Mouse (Mus musculus) ES-Bruce4 (cell line): Measurements from ENCODE around the gene Psmc6. TPM values are rescaled to one million over a fixed set of nuclear protein-coding genes. Genes with fewer than 3 reads are reported as not detected.
A peak's percentile ranks its signal among the peaks of the same experiment; 100 is the strongest.

Experiments used
- H3K27ac ChIP-seq: 2 replicates; pipeline ENCODE4 v1.5.1; 2012; ENCODE audit warnings: low read length, inconsistent platforms; ENCODE audit not compliant: insufficient read depth
- H3K27me3 ChIP-seq: 2 replicates; pipeline ENCODE4 v1.6.1; 2012; ENCODE audit warnings: mild to moderate bottlenecking, low read length, inconsistent platforms; ENCODE audit not compliant: control insufficient read depth, poor library complexity, insufficient read depth, severe bottlenecking
- H3K36me3 ChIP-seq: 2 replicates; pipeline ENCODE4 v1.6.1; 2012; ENCODE audit warnings: inconsistent platforms, mild to moderate bottlenecking, low read length, moderate library complexity; ENCODE audit not compliant: control insufficient read depth, poor library complexity, insufficient read depth, severe bottlenecking
- H3K4me1 ChIP-seq: one replicate; pipeline ENCODE4 v1.8.1; 2011; ENCODE audit warnings: low read length; ENCODE audit not compliant: control insufficient read depth, insufficient read depth
- H3K4me3 ChIP-seq: 2 replicates; pipeline ENCODE4 v1.5.1; 2011; ENCODE audit warnings: low read depth, mild to moderate bottlenecking, low read length
- H3K9ac ChIP-seq: 2 replicates; pipeline ENCODE4 v1.6.1; 2012; ENCODE audit warnings: low read depth, mild to moderate bottlenecking, inconsistent platforms; ENCODE audit not compliant: poor library complexity, severe bottlenecking
- H3K9me3 ChIP-seq: replicated peaks from 2 replicates; pipeline ENCODE4 v1.6.1; 2012; ENCODE audit warnings: mild to moderate bottlenecking, low read length, inconsistent platforms; ENCODE audit not compliant: control insufficient read depth, poor library complexity, insufficient read depth, severe bottlenecking
- CTCF ChIP-seq: IDR thresholded peaks from one replicate; pipeline ENCODE4 v1.8.1; 2011; ENCODE audit warnings: low read depth, low read length
- EP300 ChIP-seq: IDR thresholded peaks from 2 replicates; pipeline ENCODE4 v1.6.1; 2011; ENCODE audit warnings: low read depth, low read length; ENCODE audit not compliant: insufficient read depth
- POLR2A ChIP-seq: IDR thresholded peaks from one replicate; pipeline ENCODE4 v1.8.1; 2011; ENCODE audit warnings: low read length; ENCODE audit not compliant: insufficient read depth
- polyA plus RNA-seq: library from polyadenylated mRNA; stranded (reverse); fragments of >200 nt; gene quantifications from 2 replicates; pipeline ENCODE4 v1.2.4, GENCODE M21; 2011; ENCODE audit warnings: low read depth; ENCODE audit not compliant: missing spikeins, insufficient read depth, insufficient read length

Psmc6 gene
- polyA plus RNA-seq: 571 and 612 TPM in 2 replicates

- Histone ChIP-seq H3K27me3 (no peaks in the 10 kb centered on the region), H3K9me3 (no peaks in the 10 kb centered on the region), H3K4me1 (no peaks in the 10 kb centered on the region), H3K4me3 (peak within 1 kb of the TSS; percentile 99), H3K36me3 (peaks cover 24% of the 10 kb centered on the region), H3K27ac (peak within 1 kb of the TSS; percentile 44), H3K9ac (peak within 1 kb of the TSS; percentile 87)
- TF ChIP-seq POLR2A: peak; percentile 70
- TF ChIP-seq CTCF: peak; percentile 81
- no peak for TF ChIP-seq EP300
These were observed at the start of gene Psmc6 for GRCm38 (mm10) chr14:45329589-45330181. Psmc6 (plus strand) TSS chr14:45329788.

- H3K27me3 ChIP-seq: no peaks in the 10 kb centered on the region
- no peak overlapping the region for H3K9ac ChIP-seq
- H3K9me3 ChIP-seq: no peaks in the 10 kb centered on the region
- TF ChIP-seq CTCF (no peak), EP300 (no peak), POLR2A (no peak)
- no peak overlapping the region for H3K4me3 ChIP-seq
- H3K36me3 ChIP-seq: peaks cover 2% of the 10 kb centered on the region; the same call in 1 of the 2 replicates
- no peaks in the 10 kb centered on the region for H3K4me1 ChIP-seq
- H3K27ac ChIP-seq: no peak overlapping the region
These were observed 47.5 kb upstream of the Psmc6 start for GRCm38 (mm10) chr14:45282066-45282465.

DNA sequence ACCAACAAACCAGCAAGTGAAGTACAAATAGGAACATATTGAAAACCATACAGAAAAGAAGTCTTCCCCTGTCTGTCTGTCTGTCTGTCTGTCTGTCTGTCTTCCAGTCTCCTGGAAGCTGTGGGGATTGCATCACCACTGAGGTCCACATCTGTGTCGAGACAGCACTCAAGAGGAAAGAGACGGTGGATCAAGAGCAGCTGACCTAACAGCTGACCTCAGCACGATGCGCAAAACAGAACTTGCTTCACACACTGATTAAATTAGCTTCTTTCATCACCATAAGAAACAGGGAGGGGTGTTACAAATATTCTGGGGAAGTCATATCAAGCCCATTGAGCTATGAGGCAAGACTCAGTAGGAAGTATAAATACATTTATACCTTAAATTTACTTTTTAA lies 38.0 kb upstream of the Psmc6 start:
- Histone ChIP-seq H3K9ac (no peak overlapping the region), H3K27ac (no peak overlapping the region), H3K4me1 (no peaks in the 10 kb centered on the region), H3K4me3 (no peak overlapping the region), H3K36me3 (peaks cover 7% of the 10 kb centered on the region), H3K9me3 (no peaks in the 10 kb centered on the region), H3K27me3 (no peaks in the 10 kb centered on the region)
- TF ChIP-seq CTCF: no peak
- TF ChIP-seq EP300: no peak
- TF ChIP-seq POLR2A: no peak

DNA sequence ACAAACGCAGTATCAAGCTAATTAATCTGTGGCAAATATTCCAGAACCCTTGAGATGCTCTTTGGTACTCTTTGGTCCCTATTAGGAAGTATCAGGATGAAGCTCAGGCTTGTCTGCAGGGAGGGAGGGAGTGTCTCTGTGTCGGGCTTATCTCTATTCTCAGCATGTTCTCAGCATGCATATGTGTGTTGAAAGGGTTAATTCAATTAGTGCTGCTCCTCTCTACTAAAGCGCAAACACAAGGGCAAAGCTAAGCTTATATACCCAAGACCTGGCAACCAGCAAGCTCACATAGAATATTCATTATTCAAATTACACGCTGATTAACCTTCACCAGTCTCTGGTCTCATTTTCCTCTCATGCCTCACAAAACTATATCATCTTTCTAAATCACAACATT lies 25.6 kb upstream of the Psmc6 start:
- TF ChIP-seq POLR2A (no peak), CTCF (no peak), EP300 (no peak)
- no peak overlapping the region for H3K27ac ChIP-seq
- no peaks in the 10 kb centered on the region for H3K27me3 ChIP-seq
- H3K4me1 ChIP-seq: no peaks in the 10 kb centered on the region
- H3K9me3 ChIP-seq: no peaks in the 10 kb centered on the region
- H3K36me3 ChIP-seq: peaks cover 14% of the 10 kb centered on the region
- no peak overlapping the region for H3K4me3 ChIP-seq
- no peak overlapping the region for H3K9ac ChIP-seq

DNA sequence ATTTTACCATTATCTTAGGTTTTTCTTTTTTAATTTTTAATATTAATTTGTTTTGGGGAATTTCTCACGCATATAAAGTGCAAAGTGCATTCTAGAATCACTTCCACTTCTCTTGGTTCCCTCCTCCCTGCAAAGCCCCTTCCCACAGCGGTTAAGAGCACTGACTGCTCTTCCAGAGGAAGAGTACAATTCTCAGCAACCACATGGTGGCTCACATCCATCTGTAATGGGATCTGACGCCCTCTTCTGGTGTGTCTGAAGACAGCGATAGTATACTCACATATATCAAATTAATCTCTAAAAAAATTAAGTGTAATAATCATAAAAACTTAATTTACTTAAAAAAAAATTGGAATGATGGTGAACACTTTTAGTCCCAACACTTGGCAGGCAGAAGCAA lies 25.2 kb upstream of the Psmc6 start:
- Histone ChIP-seq H3K9ac (no peak overlapping the region), H3K27me3 (no peaks in the 10 kb centered on the region), H3K36me3 (peaks cover 14% of the 10 kb centered on the region), H3K27ac (no peak overlapping the region), H3K4me1 (no peaks in the 10 kb centered on the region), H3K9me3 (no peaks in the 10 kb centered on the region), H3K4me3 (no peak overlapping the region)
- TF ChIP-seq EP300: no peak
- TF ChIP-seq POLR2A: no peak
- TF ChIP-seq CTCF: no peak

DNA sequence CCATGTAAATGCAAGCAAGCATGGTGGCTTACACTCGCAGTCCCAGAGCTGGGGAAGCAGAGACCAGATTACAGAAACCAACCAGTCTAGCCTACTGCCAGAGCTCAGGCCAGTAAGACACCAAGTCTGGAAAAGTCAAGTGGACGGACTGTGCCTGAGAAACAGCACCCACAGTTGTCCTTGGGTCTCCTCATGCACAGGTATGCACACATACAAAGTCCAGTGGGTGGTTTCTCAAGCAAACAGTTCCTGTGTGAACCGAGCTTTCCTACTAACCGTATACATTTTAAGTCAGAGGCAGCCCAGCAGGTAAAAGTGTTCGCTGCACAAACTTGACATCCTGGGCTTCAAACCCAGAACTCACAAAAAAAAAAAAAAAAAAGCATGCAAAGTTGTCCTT lies 23.7 kb upstream of the Psmc6 start:
- Histone ChIP-seq H3K27ac (no peak overlapping the region), H3K9ac (no peak overlapping the region), H3K4me3 (no peak overlapping the region), H3K9me3 (no peaks in the 10 kb centered on the region), H3K36me3 (peaks cover 14% of the 10 kb centered on the region), H3K4me1 (no peaks in the 10 kb centered on the region), H3K27me3 (no peaks in the 10 kb centered on the region)
- TF ChIP-seq CTCF: no peak
- TF ChIP-seq POLR2A: no peak
- no peak for TF ChIP-seq EP300
